Comparison of ENCODE assay signal across 10 mouse cellular contexts in genomic region chr9:35330386-35330785, GRCm38 (mm10).
A peak's percentile ranks its signal among the peaks of the same experiment; 100 is the strongest.
DNase-seq lines count a peak whose midpoint lies in the region; ATAC-seq and TF ChIP-seq lines count a peak whose summit lies in the region.
"Had no signal": no experiment of that assay in that cellular context is flagged by ENCODE, and none has a peak within 500 bp of the region (broad histone marks: within the 10 kb centered on the region; RNA-seq: fewer than 3 reads in every experiment).

No protein-coding gene starts in this region.

- 75% methylated on average over 2 of the region's 2 CpGs for WGBS in forebrain, embryonic 10.5 days
- whole genome bisulfite sequencing in forebrain, postnatal 0 days, result 83% methylated on average over 2 of the region's 2 CpGs
- 70% methylated on average over 2 of the region's 2 CpGs for WGBS in lung, embryonic 16.5 days
- 71% methylated on average over 2 of the region's 2 CpGs for WGBS in lung, postnatal 0 days
- WGBS in forebrain, embryonic 13.5 days, result 73% methylated on average over 2 of the region's 2 CpGs
- WGBS in midbrain, embryonic 13.5 days, result 85% methylated on average over 2 of the region's 2 CpGs

- H3K27me3 ChIP-seq in forebrain, embryonic 10.5 days (ENCODE audit: poor library complexity, severe bottlenecking), result peaks cover 95% of the 10 kb centered on the region
- peaks cover 4% of the 10 kb centered on the region; the same call in 1 of the 2 replicates for H3K27me3 ChIP-seq in forebrain, postnatal 0 days (ENCODE audit: insufficient read depth, low read length)
- peaks cover 2% of the 10 kb centered on the region; the same call in 1 of the 2 replicates for H3K27me3 ChIP-seq in lung, embryonic 16.5 days (ENCODE audit: control insufficient read depth, insufficient read depth, low read depth, low read length)
- 0 out of 2 replicates have a peak, but pooled peaks cover 3% of the 10 kb centered on the region for H3K27me3 ChIP-seq in lung, postnatal 0 days (replicated peaks; ENCODE audit: insufficient read depth, low read length)
- peaks cover 57% of the 10 kb centered on the region for H3K27me3 ChIP-seq in forebrain, embryonic 13.5 days
- H3K27me3 ChIP-seq in midbrain, embryonic 13.5 days, result peaks cover 81% of the 10 kb centered on the region

- TF ChIP-seq CTCF in forebrain, postnatal 0 days (IDR thresholded peaks at IDR 0.05; ENCODE audit: low read depth), result no peak
- no peak for TF ChIP-seq CTCF in lung, postnatal 0 days (IDR thresholded peaks at IDR 0.05)

- peaks cover 98% of the 10 kb centered on the region for H3K4me1 ChIP-seq in forebrain, embryonic 10.5 days
- no peaks in the 10 kb centered on the region for H3K4me1 ChIP-seq in forebrain, postnatal 0 days (ENCODE audit: insufficient read depth)
- peaks cover 60% of the 10 kb centered on the region for H3K4me1 ChIP-seq in lung, embryonic 16.5 days (replicated peaks; ENCODE audit: control insufficient read depth, insufficient read depth, low read length)
- no peaks in the 10 kb centered on the region; the same call in 1 of the 2 replicates for H3K4me1 ChIP-seq in lung, postnatal 0 days (ENCODE audit: insufficient read depth, low read depth, low read length)
- H3K4me1 ChIP-seq in forebrain, embryonic 13.5 days, result peaks cover 80% of the 10 kb centered on the region
- H3K4me1 ChIP-seq in midbrain, embryonic 13.5 days (replicated peaks), result peaks cover 51% of the 10 kb centered on the region

- ATAC-seq in forebrain, postnatal 0 days, result no peak
- ATAC-seq in lung, embryonic 16.5 days (ENCODE audit: low read depth), result no peak
- ATAC-seq in lung, postnatal 0 days, result no peak
- ATAC-seq in forebrain, embryonic 13.5 days, result no peak
- no peak for ATAC-seq in midbrain, embryonic 13.5 days
- ATAC-seq: intestine, embryonic 16.5 days had no signal

- H3K4me2 ChIP-seq in forebrain, postnatal 0 days (ENCODE audit: low read depth), result no peak overlapping the region
- H3K4me2 ChIP-seq in lung, embryonic 16.5 days (ENCODE audit: low read depth, low read length), result no peak overlapping the region
- H3K4me2 ChIP-seq in lung, postnatal 0 days (replicated peaks; ENCODE audit: low read depth, low read length), result no peak overlapping the region
- H3K4me2 ChIP-seq in forebrain, embryonic 13.5 days, result no peak overlapping the region
- H3K4me2 ChIP-seq in midbrain, embryonic 13.5 days (replicated peaks), result no peak overlapping the region

- H3K36me3 ChIP-seq in forebrain, embryonic 10.5 days (replicated peaks), result no peaks in the 10 kb centered on the region
- no peaks in the 10 kb centered on the region for H3K36me3 ChIP-seq in forebrain, postnatal 0 days (ENCODE audit: insufficient read depth)
- H3K36me3 ChIP-seq in lung, embryonic 16.5 days (ENCODE audit: control insufficient read depth, insufficient read depth, low read length), result no peaks in the 10 kb centered on the region
- no peaks in the 10 kb centered on the region for H3K36me3 ChIP-seq in lung, postnatal 0 days (ENCODE audit: insufficient read depth, low read length)
- no peaks in the 10 kb centered on the region for H3K36me3 ChIP-seq in forebrain, embryonic 13.5 days (ENCODE audit: poor library complexity, severe bottlenecking)
- no peaks in the 10 kb centered on the region for H3K36me3 ChIP-seq in midbrain, embryonic 13.5 days

- no peak for DNase-seq in forebrain, embryonic 10.5 days (ENCODE audit: extremely low spot score, low spot score)
- DNase-seq in forebrain, postnatal 0 days, result no peak
- no peak for DNase-seq in lung, postnatal 0 days (ENCODE audit: low spot score)
- no peak for DNase-seq in adrenal gland, postnatal 14 days
- DNase-seq in layer of hippocampus, postnatal 25 days (ENCODE audit: extremely low spot score in 1 of 2, low spot score in 1 of 2), result no peak
- DNase-seq: heart, postnatal 14 days had no signal

- no peak overlapping the region for H3K9ac ChIP-seq in forebrain, postnatal 0 days
- H3K9ac ChIP-seq in lung, embryonic 16.5 days (ENCODE audit: low read length), result no peak overlapping the region
- H3K9ac ChIP-seq in lung, postnatal 0 days (replicated peaks; ENCODE audit: low read depth), result no peak overlapping the region
- no peak overlapping the region for H3K9ac ChIP-seq in forebrain, embryonic 13.5 days
- no peak overlapping the region for H3K9ac ChIP-seq in midbrain, embryonic 13.5 days (replicated peaks)

- peak overlapping the region; percentile 88 for H3K27ac ChIP-seq in forebrain, embryonic 10.5 days
- no peak overlapping the region for H3K27ac ChIP-seq in forebrain, postnatal 0 days (ENCODE audit: low read depth, low read length)
- H3K27ac ChIP-seq in lung, embryonic 16.5 days (ENCODE audit: low read length), result peak overlapping the region; percentile 93
- no peak overlapping the region for H3K27ac ChIP-seq in lung, postnatal 0 days (ENCODE audit: low read length)
- H3K27ac ChIP-seq in forebrain, embryonic 13.5 days, result peak overlapping the region; percentile 82
- H3K27ac ChIP-seq in midbrain, embryonic 13.5 days, result peak overlapping the region; percentile 72

- TF ChIP-seq EP300 in lung, postnatal 0 days (IDR thresholded peaks at IDR 0.05), result no peak

- H3K9me3 ChIP-seq in forebrain, embryonic 10.5 days, result no peaks in the 10 kb centered on the region
- no peaks in the 10 kb centered on the region for H3K9me3 ChIP-seq in forebrain, postnatal 0 days (ENCODE audit: low read length)
- H3K9me3 ChIP-seq in lung, embryonic 16.5 days (ENCODE audit: control insufficient read depth, low read length), result no peaks in the 10 kb centered on the region
- no peaks in the 10 kb centered on the region for H3K9me3 ChIP-seq in lung, postnatal 0 days (ENCODE audit: low read length)
- H3K9me3 ChIP-seq in forebrain, embryonic 13.5 days (replicated peaks), result no peaks in the 10 kb centered on the region
- H3K9me3 ChIP-seq in midbrain, embryonic 13.5 days, result no peaks in the 10 kb centered on the region

- peak overlapping the region; percentile 23; the same call in 1 of the 2 replicates for H3K4me3 ChIP-seq in forebrain, embryonic 10.5 days
- H3K4me3 ChIP-seq in forebrain, postnatal 0 days (ENCODE audit: low read depth, low read length), result no peak overlapping the region
- H3K4me3 ChIP-seq in lung, embryonic 16.5 days (ENCODE audit: low read length), result no peak overlapping the region
- H3K4me3 ChIP-seq in lung, postnatal 0 days (ENCODE audit: low read depth, low read length), result no peak overlapping the region
- H3K4me3 ChIP-seq in forebrain, embryonic 13.5 days, result no peak overlapping the region
- H3K4me3 ChIP-seq in midbrain, embryonic 13.5 days (replicated peaks), result no peak overlapping the region

Comparison
In these comparisons a context has a peak if more than half of its experiments do, and no peak if none do; other contexts are left out.
1. H3K27ac ChIP-seq: peak in forebrain, embryonic 10.5 days (single experiment), lung, embryonic 16.5 days (single experiment), forebrain, embryonic 13.5 days (single experiment) and midbrain, embryonic 13.5 days (single experiment); none in forebrain, postnatal 0 days (single experiment) and lung, postnatal 0 days (single experiment).